Mouse (Mus musculus) heart, embryonic 13.5 days (tissue): ENCODE measurements around the gene Olfr1065. TPM values are rescaled to one million over a fixed set of nuclear protein-coding genes. Genes with fewer than 3 reads are reported as not detected.

ENCODE experiments used
- polyA plus RNA-seq: library from polyadenylated mRNA; unstranded; fragments of >200 nt; fragmentation: Nextera tagmentation; extraction: Ambion mirVana; gene quantifications from 2 replicates; pipeline ENCODE4 v1.2.1, GENCODE M21; 2015

Olfr1065 gene
- polyA plus RNA-seq, 1 experiment from 2014 or later, result not detected

Other genes with a start within 250 kb of the Olfr1065 start
- not detected in 2 replicates for gene Olfr1045, start 247.6 kb downstream of the Olfr1065 start, polyA plus RNA-seq
- gene Olfr1046, start 231.3 kb downstream of the Olfr1065 start, polyA plus RNA-seq, result not detected in 2 replicates
- not detected in 2 replicates for gene Olfr1047, start 219.2 kb downstream of the Olfr1065 start, polyA plus RNA-seq
- gene Olfr1048, start 210.3 kb downstream of the Olfr1065 start, polyA plus RNA-seq, result not detected in 2 replicates
- gene Olfr1049, start 192.3 kb downstream of the Olfr1065 start, polyA plus RNA-seq, result not detected in 2 replicates
- not detected in 2 replicates for gene Olfr1051, start 171.5 kb downstream of the Olfr1065 start, polyA plus RNA-seq
- not detected in 2 replicates for gene Olfr1052, start 158.1 kb downstream of the Olfr1065 start, polyA plus RNA-seq
- gene Olfr1053, start 135.3 kb downstream of the Olfr1065 start, polyA plus RNA-seq, result not detected in 2 replicates
- not detected in 2 replicates for gene Olfr1054, start 115.2 kb downstream of the Olfr1065 start, polyA plus RNA-seq
- not detected in 2 replicates for gene Olfr1055, start 100.3 kb downstream of the Olfr1065 start, polyA plus RNA-seq
- not detected in 2 replicates for gene Olfr1056, start 88.1 kb downstream of the Olfr1065 start, polyA plus RNA-seq
- not detected in 2 replicates for gene Olfr1057, start 72.2 kb downstream of the Olfr1065 start, polyA plus RNA-seq
- not detected in 2 replicates for gene Olfr1058, start 62.0 kb downstream of the Olfr1065 start, polyA plus RNA-seq
- gene Olfr1061, start 36.5 kb downstream of the Olfr1065 start, polyA plus RNA-seq, result not detected in 2 replicates
- gene Olfr1062, start 23.8 kb downstream of the Olfr1065 start, polyA plus RNA-seq, result not detected in 2 replicates
- gene Olfr1066, start 5.7 kb upstream of the Olfr1065 start, polyA plus RNA-seq, result not detected in 2 replicates
- gene Olfr228, start 36.8 kb upstream of the Olfr1065 start, polyA plus RNA-seq, result not detected in 2 replicates
- not detected in 2 replicates for gene Olfr1076, start 57.9 kb upstream of the Olfr1065 start, polyA plus RNA-seq
- not detected in 2 replicates for gene Olfr1079, start 91.9 kb upstream of the Olfr1065 start, polyA plus RNA-seq
- not detected in 2 replicates for gene Olfr1080, start 107.6 kb upstream of the Olfr1065 start, polyA plus RNA-seq
- not detected in 2 replicates for gene Olfr1082, start 148.4 kb upstream of the Olfr1065 start, polyA plus RNA-seq
- gene Olfr1084, start 189.1 kb upstream of the Olfr1065 start, polyA plus RNA-seq, result not detected in 2 replicates
- not detected in 2 replicates for gene Olfr1085, start 211.4 kb upstream of the Olfr1065 start, polyA plus RNA-seq
- gene Olfr1086, start 229.5 kb upstream of the Olfr1065 start, polyA plus RNA-seq, result not detected in 2 replicates
- not detected in 2 replicates for gene Olfr1087, start 247.8 kb upstream of the Olfr1065 start, polyA plus RNA-seq